Mouse (Mus musculus): Measurements from ENCODE around the gene Ptchd1.

Ptchd1 gene

GRCm38 (mm10) chrX:155623701-155624281 is at the start of gene Ptchd1:
Gene Ptchd1 (minus strand): TSS chrX:155623814.
- no peak for DNase-seq (ENCODE audit: low read depth, low spot score)

- DNase-seq (ENCODE audit: low read depth, low spot score): no peak
Observed at GRCm38 (mm10) chrX:155657971-155658370, 34.4 kb upstream of the Ptchd1 start.

- no peak for DNase-seq (ENCODE audit: low read depth, low spot score)
Observed at GRCm38 (mm10) chrX:155645975-155646374, 22.4 kb upstream of the Ptchd1 start.

GRCm38 (mm10) chrX:155643975-155644374 is 20.4 kb upstream of the Ptchd1 start:
- no peak for DNase-seq (ENCODE audit: low read depth, low spot score)

GRCm38 (mm10) chrX:155625671-155626196 is 2.1 kb upstream of the Ptchd1 start:
- DNase-seq (ENCODE audit: low read depth, low spot score): no peak

GRCm38 (mm10) chrX:155624895-155625294 is 1.3 kb upstream of the Ptchd1 start:
- no peak for DNase-seq (ENCODE audit: low read depth, low spot score)

GRCm38 (mm10) chrX:155624341-155624841 is 777 bp upstream of the Ptchd1 start, which contains the start of gene Gm15155:
Gene Gm15155 (plus strand): TSS chrX:155624741.
- DNase-seq (ENCODE audit: low read depth, low spot score): no peak

GRCm38 (mm10) chrX:155622961-155623599 is 534 bp downstream of the Ptchd1 start:
- DNase-seq (ENCODE audit: low read depth, low spot score): no peak

- DNase-seq (ENCODE audit: low read depth, low spot score): no peak
Observed at GRCm38 (mm10) chrX:155622527-155622926, 1.1 kb downstream of the Ptchd1 start.

GRCm38 (mm10) chrX:155601196-155601595 is 22.4 kb downstream of the Ptchd1 start:
- no peak for DNase-seq (ENCODE audit: low read depth, low spot score)

GRCm38 (mm10) chrX:155596390-155596789 is 27.2 kb downstream of the Ptchd1 start:
- no peak for DNase-seq (ENCODE audit: low read depth, low spot score)

GRCm38 (mm10) chrX:155594685-155595084 is 28.9 kb downstream of the Ptchd1 start:
- no peak for DNase-seq (ENCODE audit: low read depth, low spot score)

GRCm38 (mm10) chrX:155592467-155592866 is 31.1 kb downstream of the Ptchd1 start:
- no peak for DNase-seq (ENCODE audit: low read depth, low spot score)

- no peak for DNase-seq (ENCODE audit: low read depth, low spot score)
Observed at GRCm38 (mm10) chrX:155591490-155591889, 32.1 kb downstream of the Ptchd1 start.

- DNase-seq (ENCODE audit: low read depth, low spot score): no peak
Observed at GRCm38 (mm10) chrX:155584586-155584985, 39.0 kb downstream of the Ptchd1 start.

- no peak for DNase-seq (ENCODE audit: low read depth, low spot score)
Observed at GRCm38 (mm10) chrX:155579791-155580190, 43.8 kb downstream of the Ptchd1 start.

GRCm38 (mm10) chrX:155572396-155572795 is 51.2 kb downstream of the Ptchd1 start:
- DNase-seq (ENCODE audit: low read depth, low spot score): no peak

- no peak for DNase-seq (ENCODE audit: low read depth, low spot score)
Observed at GRCm38 (mm10) chrX:155543780-155544179, 79.8 kb downstream of the Ptchd1 start.

Measured in retina, adult 2 months (tissue).